Mouse (Mus musculus) heart, postnatal 0 days (tissue): Measurements from ENCODE around the gene Ccnd1.

ENCODE experiments used
- CTCF ChIP-seq: IDR thresholded peaks from 2 replicates; pipeline ENCODE4 v1.5.1; 2016; ENCODE audit warnings: antibody characterized with exemption, control low read depth, low read depth
- EP300 ChIP-seq: IDR thresholded peaks from 2 replicates; pipeline ENCODE4 v1.6.1; 2016; ENCODE audit warnings: antibody characterized with exemption, low read depth

DNA sequence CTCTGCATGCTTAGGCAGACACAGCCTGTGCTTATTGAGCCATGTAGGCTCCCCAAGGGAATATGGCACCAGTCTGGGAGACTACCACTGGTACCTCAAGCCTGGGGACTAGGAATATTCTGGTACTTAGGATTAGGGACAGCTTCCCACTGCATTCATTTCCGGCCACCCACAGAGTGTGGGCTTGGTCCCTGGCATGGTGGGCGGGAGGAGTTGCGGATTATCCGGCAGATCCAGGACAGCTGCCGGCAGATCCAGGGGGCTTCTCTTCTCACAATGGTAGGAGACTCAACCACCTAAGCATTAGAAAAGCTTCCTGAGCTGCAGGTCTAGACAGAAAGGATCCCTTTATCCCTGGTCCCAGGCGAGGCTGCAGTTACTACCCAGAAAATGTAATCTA is 41.2 kb downstream of the Ccnd1 start:
- no peak for TF ChIP-seq CTCF
- TF ChIP-seq EP300: no peak
